Mouse (Mus musculus) kidney, adult 11 months (tissue): ENCODE data around the gene Vwa8.

Experiments
- DNase-seq: peaks from one replicate; pipeline ENCODE4 v3.0.0; 2022

Gene Vwa8

GRCm38 (mm10) chr14:79241057-79241570, 392.3 kb downstream of the Vwa8 start:
- DNase-seq, result no peak

DNA sequence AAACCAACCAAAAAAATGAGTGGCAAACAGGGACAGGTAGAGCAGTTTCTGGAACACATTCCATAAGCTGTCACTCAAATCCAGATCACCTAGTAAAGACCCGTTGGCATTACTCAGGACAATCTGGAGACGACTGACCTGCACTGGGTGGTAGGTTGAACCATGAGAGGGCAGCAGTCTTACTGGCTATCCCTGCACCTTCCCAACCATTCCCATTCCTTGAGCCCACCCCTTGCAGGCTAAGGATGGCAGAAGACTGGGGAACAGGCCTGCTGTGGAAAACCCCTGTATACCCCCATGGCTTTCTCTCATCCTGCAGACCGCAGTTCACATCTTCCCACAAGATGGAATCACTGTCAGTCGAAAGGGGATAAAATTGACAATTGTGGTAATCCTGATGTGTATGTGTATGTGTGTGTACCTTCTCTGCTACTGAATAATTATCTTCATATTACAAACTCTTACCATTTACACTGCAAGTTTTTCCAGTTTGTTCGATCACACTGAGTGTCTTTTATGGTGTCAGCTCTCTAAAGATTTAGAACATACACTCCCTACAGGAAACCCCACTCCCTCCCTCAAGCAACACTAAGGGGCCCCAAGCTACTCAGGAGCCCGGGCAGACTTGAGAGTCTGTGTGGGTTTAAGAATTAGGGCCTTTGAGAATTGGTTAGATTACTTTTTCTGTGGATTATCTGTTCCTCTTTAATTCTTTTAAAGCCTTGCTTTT, 393.0 kb downstream of the Vwa8 start:
- no peak for DNase-seq

GRCm38 (mm10) chr14:79242386-79242720, 393.5 kb downstream of the Vwa8 start:
- DNase-seq, result no peak

DNA sequence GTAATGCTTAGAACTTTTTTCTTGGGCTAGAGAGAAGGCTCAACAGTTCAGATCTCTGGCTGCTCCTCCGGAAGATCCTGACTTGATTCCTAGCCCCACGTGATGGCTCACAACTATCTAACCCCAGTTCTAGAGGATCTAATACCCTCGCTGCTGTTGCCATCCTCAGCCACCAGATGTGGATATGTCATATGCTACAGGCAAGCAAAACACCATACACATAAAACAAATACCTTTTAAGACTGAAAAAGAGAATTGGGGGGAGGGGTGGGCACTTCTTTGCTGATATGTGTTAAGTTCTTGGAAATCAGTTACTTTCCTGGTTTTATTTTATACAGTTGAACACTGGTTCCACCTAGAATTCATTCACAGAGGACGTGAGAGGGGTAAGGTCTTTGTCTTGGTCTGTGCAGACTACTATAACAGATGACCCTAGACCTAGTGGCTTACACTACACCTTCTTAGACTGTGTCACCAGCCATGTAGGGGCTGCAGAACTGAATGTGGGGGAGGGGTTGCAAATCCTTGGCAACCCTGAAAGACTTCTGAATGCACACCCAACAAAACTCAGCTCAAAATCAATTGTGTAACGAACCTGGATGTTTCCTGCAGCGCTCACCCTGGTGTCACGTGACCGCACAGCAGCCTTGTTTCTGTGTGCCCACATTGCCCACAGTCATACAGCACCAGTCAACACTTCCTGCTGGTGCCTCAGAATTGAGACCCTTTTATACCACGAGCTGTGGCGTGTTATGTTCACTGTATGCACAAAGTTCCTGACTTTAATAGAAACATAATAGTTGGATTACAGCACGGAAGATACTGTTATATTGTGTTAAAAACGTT, 394.4 kb downstream of the Vwa8 start:
- DNase-seq, result no peak

DNA sequence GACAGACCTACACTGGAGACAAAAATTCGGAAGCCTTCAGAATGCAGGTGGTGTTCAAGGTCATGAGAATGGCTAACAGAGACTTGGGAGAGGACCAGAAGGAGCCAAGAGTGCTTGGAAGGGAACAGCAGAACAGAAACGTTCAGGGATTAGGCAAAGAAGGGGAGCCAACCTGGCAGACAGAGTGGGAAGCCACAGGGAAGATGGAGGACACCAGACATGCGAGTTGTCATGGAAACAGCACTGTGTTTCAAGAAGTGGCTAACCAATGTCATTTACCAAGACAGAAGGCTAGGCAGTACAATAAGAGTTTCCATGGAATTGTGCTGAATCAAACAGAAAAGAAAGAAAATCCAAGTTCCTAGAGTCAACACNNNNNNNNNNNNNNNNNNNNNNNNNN, 395.7 kb downstream of the Vwa8 start:
- no peak for DNase-seq

GRCm38 (mm10) chr14:79251727-79252285, 403.0 kb downstream of the Vwa8 start:
- DNase-seq, result no peak
